Mouse (Mus musculus) heart, adult 8-10 months (tissue): Measurements from ENCODE around the gene Fkbp7. TPM values are rescaled to one million over a fixed set of nuclear protein-coding genes. Genes with fewer than 3 reads are reported as not detected.

Experiments used
- total RNA-seq, 4 experiments: library from RNA; stranded (reverse); gene quantifications; 2 replicates each; pipeline ENCODE4 v1.2.4; 2022

Fkbp7 gene
- total RNA-seq, 4 experiments from 2014 or later, result 18.9 to 28.5 (median 23.6) TPM

Other genes starting within 250 kb of the Fkbp7 start
- gene Prkra, start 25.1 kb downstream of the Fkbp7 start, total RNA-seq, result 10 to 100 TPM; 10.6 to 14.2 (median 12.1) TPM
- gene Pjvk, start 24.6 kb downstream of the Fkbp7 start, total RNA-seq, result not detected
- gene Plekha3, start 2.2 kb upstream of the Fkbp7 start, total RNA-seq, result 10 to 100 TPM; 19.3 to 23.0 (median 20.3) TPM